Mouse (Mus musculus) limb, embryonic 15.5 days (tissue): ENCODE data around the gene Pithd1. TPM values are rescaled to one million over a fixed set of nuclear protein-coding genes. Genes with fewer than 3 reads are reported as not detected.
"Not testable (repeated sequence)": the region's sequence is repeated elsewhere in the genome, so short reads cannot be mapped to it uniquely, and the experiment has no call there.

Source experiments
- ATAC-seq: fragments of 200-750 bp; cut with Nextera tagmentation; 2 replicates; pipeline ENCODE4 v1.8.0; 2017; ENCODE audit warnings: low read depth, moderate TSS enrichment; ENCODE audit not compliant: insufficient number of reproducible peaks, low FRiP score, low TSS enrichment
- H3K27ac ChIP-seq: fragments of 300-500 bp; sonication (generic); 2 replicates; pipeline ENCODE4 v1.5.1; 2015; ENCODE audit warnings: moderate library complexity, mild to moderate bottlenecking, inconsistent platforms
- H3K27me3 ChIP-seq: fragments of 300-500 bp; sonication (generic); 2 replicates; pipeline ENCODE4 v1.6.1; 2015; ENCODE audit warnings: inconsistent platforms
- H3K36me3 ChIP-seq: fragments of 300-500 bp; sonication (generic); 2 replicates; pipeline ENCODE4 v1.6.1; 2015; ENCODE audit warnings: inconsistent platforms
- H3K4me1 ChIP-seq: fragments of 300-500 bp; sonication (generic); 2 replicates; pipeline ENCODE4 v1.6.1; 2015; ENCODE audit warnings: inconsistent platforms
- H3K4me2 ChIP-seq: fragments of 300-500 bp; sonication (generic); 2 replicates; pipeline ENCODE4 v1.6.1; 2015; ENCODE audit warnings: mild to moderate bottlenecking, inconsistent platforms
- H3K4me3 ChIP-seq: fragments of 300-500 bp; sonication (generic); 2 replicates; pipeline ENCODE4 v1.5.1; 2015; ENCODE audit warnings: mild to moderate bottlenecking, inconsistent platforms
- H3K9ac ChIP-seq: fragments of 300-500 bp; sonication (generic); 2 replicates; pipeline ENCODE4 v1.6.1; 2015; ENCODE audit warnings: inconsistent platforms
- H3K9me3 ChIP-seq: fragments of 300-500 bp; sonication (generic); 2 replicates; pipeline ENCODE4 v1.6.1; 2016; ENCODE audit warnings: inconsistent platforms
- WGBS: fragments of 180-500 bp; shearing (Covaris S2); methylation state at CpG from one replicate; pipeline ENCODE4 v1.1.7; 2015; 5-methylcytosine and 5-hydroxymethylcytosine counted together
- polyA plus RNA-seq: library from polyadenylated mRNA; unstranded; fragments of >200 nt; fragmentation: Nextera tagmentation; extraction: Ambion mirVana; gene quantifications from 2 replicates; pipeline ENCODE4 v1.2.1, GENCODE M21; 2015

The Pithd1 gene
- polyA plus RNA-seq, 1 experiment from 2014 or later: 54.5 TPM

GRCm38 (mm10) chr4:135941026-135941425 lies 46.0 kb downstream of the Pithd1 start:
- not testable (repeated sequence) for H3K9ac ChIP-seq

GRCm38 (mm10) chr4:135938858-135939257 lies 48.2 kb downstream of the Pithd1 start:
- Histone ChIP-seq H3K27ac (no peak overlapping the region), H3K9me3 (no peaks in the 10 kb centered on the region), H3K4me3 (no peak overlapping the region), H3K36me3 (peaks cover 46% of the 10 kb centered on the region), H3K9ac (no peak overlapping the region), H3K4me1 (0 out of 2 replicates have a peak, but pooled peaks cover 6% of the 10 kb centered on the region), H3K27me3 (no peaks in the 10 kb centered on the region), H3K4me2 (no peak overlapping the region)
- WGBS: 68% methylated on average over 7 of the region's 7 CpGs
- no peak for ATAC-seq

More at GRCm38 (mm10) chr4:135941026-135941425, 46.0 kb downstream of the Pithd1 start:
- not testable (repeated sequence) for ATAC-seq, H3K4me3 ChIP-seq, H3K27ac ChIP-seq, H3K9me3 ChIP-seq, H3K27me3 ChIP-seq, H3K4me2 ChIP-seq
- peaks cover 30% of the 10 kb centered on the region; the same call in 1 of the 2 replicates for H3K36me3 ChIP-seq
- 83% methylated on average over 8 of the region's 8 CpGs for WGBS
- peaks cover 12% of the 10 kb centered on the region for H3K4me1 ChIP-seq

- H3K4me3 ChIP-seq: no peak overlapping the region
- WGBS: 83% methylated on average over 5 of the region's 5 CpGs
- no peak overlapping the region for H3K9ac ChIP-seq
- peaks cover 70% of the 10 kb centered on the region for H3K36me3 ChIP-seq
- no peak for ATAC-seq
- H3K4me1 ChIP-seq: no peaks in the 10 kb centered on the region
- no peak overlapping the region for H3K27ac ChIP-seq
- H3K9me3 ChIP-seq: no peaks in the 10 kb centered on the region
- H3K4me2 ChIP-seq: no peak overlapping the region
- no peaks in the 10 kb centered on the region for H3K27me3 ChIP-seq
Measured at GRCm38 (mm10) chr4:135935502-135935901, 51.6 kb downstream of the Pithd1 start.

- Histone ChIP-seq H3K27ac (no peak overlapping the region), H3K36me3 (peaks cover 69% of the 10 kb centered on the region), H3K4me2 (no peak overlapping the region), H3K4me3 (no peak overlapping the region), H3K4me1 (no peaks in the 10 kb centered on the region), H3K27me3 (no peaks in the 10 kb centered on the region), H3K9ac (no peak overlapping the region), H3K9me3 (no peaks in the 10 kb centered on the region)
- ATAC-seq: no peak
- WGBS: 72% methylated on average over 12 of the region's 12 CpGs
Measured at GRCm38 (mm10) chr4:135934708-135935500, 52.2 kb downstream of the Pithd1 start.

GRCm38 (mm10) chr4:135931832-135932231 lies 55.2 kb downstream of the Pithd1 start:
- Histone ChIP-seq H3K27me3 (no peaks in the 10 kb centered on the region), H3K4me2 (no peak overlapping the region), H3K9ac (no peak overlapping the region), H3K36me3 (peaks cover 58% of the 10 kb centered on the region), H3K4me1 (no peaks in the 10 kb centered on the region), H3K4me3 (no peak overlapping the region), H3K9me3 (no peaks in the 10 kb centered on the region), H3K27ac (no peak overlapping the region)
- WGBS: 64% methylated on average over 5 of the region's 5 CpGs
- no peak for ATAC-seq

- 88% methylated on average over 8 of the region's 8 CpGs for WGBS
- Histone ChIP-seq H3K4me3 (no peak overlapping the region), H3K9me3 (no peaks in the 10 kb centered on the region), H3K36me3 (peaks cover 57% of the 10 kb centered on the region), H3K4me1 (no peaks in the 10 kb centered on the region), H3K27ac (no peak overlapping the region), H3K27me3 (no peaks in the 10 kb centered on the region), H3K9ac (no peak overlapping the region), H3K4me2 (no peak overlapping the region)
- no peak for ATAC-seq
Measured at GRCm38 (mm10) chr4:135930239-135930638, 56.8 kb downstream of the Pithd1 start.

GRCm38 (mm10) chr4:135929828-135930227 lies 57.2 kb downstream of the Pithd1 start:
- Histone ChIP-seq H3K9me3 (no peaks in the 10 kb centered on the region), H3K27me3 (no peaks in the 10 kb centered on the region), H3K36me3 (peaks cover 56% of the 10 kb centered on the region), H3K9ac (no peak overlapping the region), H3K4me2 (no peak overlapping the region), H3K4me1 (no peaks in the 10 kb centered on the region), H3K27ac (no peak overlapping the region), H3K4me3 (no peak overlapping the region)
- 84% methylated on average over 9 of the region's 9 CpGs for WGBS
- no peak for ATAC-seq

- Histone ChIP-seq H3K4me2 (no peak overlapping the region), H3K36me3 (peaks cover 58% of the 10 kb centered on the region)
Measured at GRCm38 (mm10) chr4:135929405-135929804, 57.7 kb downstream of the Pithd1 start.

GRCm38 (mm10) chr4:135928376-135928775 lies 58.7 kb downstream of the Pithd1 start:
- H3K27ac ChIP-seq: no peak overlapping the region
- no peak overlapping the region for H3K9ac ChIP-seq
- no peaks in the 10 kb centered on the region for H3K27me3 ChIP-seq
- no peaks in the 10 kb centered on the region for H3K9me3 ChIP-seq
- H3K4me1 ChIP-seq: no peaks in the 10 kb centered on the region
- H3K36me3 ChIP-seq: peaks cover 51% of the 10 kb centered on the region
- WGBS: 81% methylated on average over 9 of the region's 9 CpGs
- no peak overlapping the region for H3K4me2 ChIP-seq
- no peak overlapping the region for H3K4me3 ChIP-seq
- no peak for ATAC-seq

More at GRCm38 (mm10) chr4:135929405-135929804, 57.7 kb downstream of the Pithd1 start:
- Histone ChIP-seq H3K9ac (no peak overlapping the region), H3K4me1 (no peaks in the 10 kb centered on the region), H3K4me3 (no peak overlapping the region), H3K27me3 (no peaks in the 10 kb centered on the region), H3K9me3 (no peaks in the 10 kb centered on the region), H3K27ac (no peak overlapping the region)
- ATAC-seq: no peak
- 88% methylated on average over 5 of the region's 5 CpGs for WGBS

GRCm38 (mm10) chr4:135926861-135927260 lies 60.2 kb downstream of the Pithd1 start:
- ATAC-seq: no peak
- Histone ChIP-seq H3K9ac (no peak overlapping the region), H3K9me3 (no peaks in the 10 kb centered on the region), H3K36me3 (peaks cover 41% of the 10 kb centered on the region), H3K4me2 (no peak overlapping the region), H3K4me3 (no peak overlapping the region), H3K27me3 (no peaks in the 10 kb centered on the region), H3K27ac (no peak overlapping the region), H3K4me1 (peaks cover 4% of the 10 kb centered on the region)
- WGBS: 91% methylated on average over 3 of the region's 3 CpGs

- WGBS: 82% methylated on average over 10 of the region's 10 CpGs
- H3K27ac ChIP-seq: no peak overlapping the region
- no peaks in the 10 kb centered on the region for H3K9me3 ChIP-seq
- H3K4me1 ChIP-seq: peaks cover 9% of the 10 kb centered on the region
- no peaks in the 10 kb centered on the region for H3K27me3 ChIP-seq
- no peak overlapping the region for H3K4me2 ChIP-seq
- H3K9ac ChIP-seq: no peak overlapping the region
- no peak for ATAC-seq
- H3K36me3 ChIP-seq: peaks cover 35% of the 10 kb centered on the region
- no peak overlapping the region for H3K4me3 ChIP-seq
Measured at GRCm38 (mm10) chr4:135926195-135926808, 60.8 kb downstream of the Pithd1 start.
